ENCODE assay signal across 15 mouse cellular contexts in genomic region chr13:37923643-37924460, GRCm38 (mm10).
A peak's percentile ranks its signal among the peaks of the same experiment; 100 is the strongest.
DNase-seq lines count a peak whose midpoint lies in the region; ATAC-seq and TF ChIP-seq lines count a peak whose summit lies in the region.
"Had no signal": no experiment of that assay in that cellular context is flagged by ENCODE, and none has a peak within 500 bp of the region (broad histone marks: within the 10 kb centered on the region; RNA-seq: fewer than 3 reads in every experiment).

No protein-coding gene starts in this region.

- 85% methylated on average over 10 of the region's 10 CpGs for WGBS in hindbrain, embryonic 16.5 days
- 88% methylated on average over 10 of the region's 10 CpGs for WGBS in hindbrain, embryonic 13.5 days
- WGBS in thymus, adult 2 months: 86% methylated on average over 10 of the region's 10 CpGs

- no peak overlapping the region for H3K4me3 ChIP-seq in gastrocnemius, adult 2 months
- H3K4me3 ChIP-seq in hindbrain, embryonic 16.5 days (ENCODE audit: low read length): no peak overlapping the region
- no peak overlapping the region for H3K4me3 ChIP-seq in hindbrain, embryonic 13.5 days
- H3K4me3 ChIP-seq in thymus, adult 2 months (ENCODE audit: control insufficient read depth, insufficient read depth, low read length): no peak overlapping the region
- H3K4me3 ChIP-seq: embryonic facial prominence, embryonic 13.5 days; left cerebral cortex, adult 2 months; limb, embryonic 12.5 days had no signal

- no peak for TF ChIP-seq CTCF in gastrocnemius, adult 2 months (IDR thresholded peaks at IDR 0.05)
- TF ChIP-seq CTCF in thymus, adult 2 months (IDR thresholded peaks at IDR 0.05; ENCODE audit: borderline replicate concordance, control insufficient read depth, extremely low read depth, insufficient read depth, low read length, poor library complexity): no peak

- no peaks in the 10 kb centered on the region for H3K36me3 ChIP-seq in hindbrain, embryonic 16.5 days (ENCODE audit: control insufficient read depth, insufficient read depth, low read length)
- H3K36me3 ChIP-seq in hindbrain, embryonic 13.5 days: no peaks in the 10 kb centered on the region
- peaks cover 17% of the 10 kb centered on the region for H3K36me3 ChIP-seq in thymus, adult 2 months (ENCODE audit: control insufficient read depth, insufficient read depth, low read length)

- H3K27ac ChIP-seq in gastrocnemius, adult 2 months: peak overlapping the region; percentile 79
- H3K27ac ChIP-seq in hindbrain, embryonic 16.5 days (ENCODE audit: low read depth, low read length): no peak overlapping the region
- H3K27ac ChIP-seq in hindbrain, embryonic 13.5 days: no peak overlapping the region
- peak overlapping the region; percentile 92 for H3K27ac ChIP-seq in thymus, adult 2 months (ENCODE audit: control insufficient read depth, insufficient read depth, low read length)
- H3K27ac ChIP-seq: embryonic facial prominence, embryonic 13.5 days; left cerebral cortex, adult 2 months; limb, embryonic 12.5 days had no signal

- H3K27me3 ChIP-seq in hindbrain, embryonic 16.5 days (replicated peaks; ENCODE audit: control insufficient read depth, insufficient read depth, low read length): no peaks in the 10 kb centered on the region
- H3K27me3 ChIP-seq in hindbrain, embryonic 13.5 days: no peaks in the 10 kb centered on the region
- no peaks in the 10 kb centered on the region for H3K27me3 ChIP-seq in thymus, adult 2 months (ENCODE audit: control insufficient read depth, insufficient read depth, low read length)
- H3K27me3 ChIP-seq: embryonic facial prominence, embryonic 13.5 days; limb, embryonic 12.5 days; Patski had no signal

- intact Hi-C loops in gastrocnemius, adult 2 months (cut with DNase I): loop anchor here (5.0 kb wide), 2 partner anchors 67 to 247 kb away; no protein-coding TSS in a partner anchor

- no peaks in the 10 kb centered on the region for H3K9me3 ChIP-seq in hindbrain, embryonic 16.5 days (ENCODE audit: control insufficient read depth, low read length)
- H3K9me3 ChIP-seq in hindbrain, embryonic 13.5 days: no peaks in the 10 kb centered on the region
- H3K9me3 ChIP-seq: embryonic facial prominence, embryonic 13.5 days; limb, embryonic 12.5 days had no signal

- H3K9ac ChIP-seq in hindbrain, embryonic 16.5 days (ENCODE audit: low read depth, low read length): no peak overlapping the region
- no peak overlapping the region for H3K9ac ChIP-seq in hindbrain, embryonic 13.5 days
- H3K9ac ChIP-seq: embryonic facial prominence, embryonic 13.5 days; limb, embryonic 12.5 days had no signal

- ATAC-seq in hindbrain, embryonic 16.5 days: peak; percentile 45; the same call in 1 of the 2 replicates
- ATAC-seq in hindbrain, embryonic 13.5 days (ENCODE audit: low FRiP score): no peak
- ATAC-seq: Patski had no signal

- no peak for DNase-seq in gastrocnemius, adult 2 months
- DNase-seq in gastrocnemius, adult 8-10 months (ENCODE audit: low spot score in 2 of 2): no peak
- DNase-seq in thymus, adult 2 months: peak; percentile 32
- DNase-seq in thymus, postnatal 4 days: no peak
- DNase-seq in layer of hippocampus, adult 9-10 months (ENCODE audit: low spot score): no peak
- DNase-seq: B cell, adult 2 months; cerebellum, adult 18-20 months; lung, adult 2 months; right cerebral cortex, postnatal 4 days had no signal

- no peaks in the 10 kb centered on the region for H3K4me1 ChIP-seq in hindbrain, embryonic 16.5 days (ENCODE audit: control insufficient read depth, insufficient read depth, low read depth, low read length)
- H3K4me1 ChIP-seq in hindbrain, embryonic 13.5 days (replicated peaks): no peaks in the 10 kb centered on the region
- peaks cover 41% of the 10 kb centered on the region for H3K4me1 ChIP-seq in thymus, adult 2 months (replicated peaks; ENCODE audit: control insufficient read depth, insufficient read depth, low read length)
- H3K4me1 ChIP-seq: limb, embryonic 12.5 days had no signal

- TF ChIP-seq POLR2A in thymus, adult 2 months (IDR thresholded peaks at IDR 0.05; ENCODE audit: control insufficient read depth, extremely low read depth, insufficient read depth, low read length, poor library complexity): no peak

- H3K4me2 ChIP-seq in hindbrain, embryonic 16.5 days (ENCODE audit: low read length): no peak overlapping the region
- H3K4me2 ChIP-seq in hindbrain, embryonic 13.5 days: no peak overlapping the region
- H3K4me2 ChIP-seq: embryonic facial prominence, embryonic 13.5 days; limb, embryonic 12.5 days had no signal

Comparison
In these comparisons a context has a peak if more than half of its experiments do, and no peak if none do; other contexts are left out.
1. H3K27ac ChIP-seq: peak in gastrocnemius, adult 2 months (single experiment) and thymus, adult 2 months (single experiment); none in hindbrain, embryonic 16.5 days (single experiment) and hindbrain, embryonic 13.5 days (single experiment).